Mouse (Mus musculus): Measurements from ENCODE around the gene Frmpd1.

GRCm38 (mm10) chr4:45259232-45259832, 74.7 kb downstream of the Frmpd1 start:
- no peak for TF ChIP-seq POLR2A (IDR thresholded peaks at IDR 0.05; ENCODE audit: borderline replicate concordance, insufficient read depth, low read length)
- no peak for TF ChIP-seq CTCF (IDR thresholded peaks at IDR 0.05; ENCODE audit: borderline replicate concordance, insufficient read depth, low read depth, low read length)

Measured in cerebellum, adult 2 months (tissue).